Mouse (Mus musculus): ENCODE results near the gene Gm44805. TPM values are rescaled to one million over a fixed set of nuclear protein-coding genes. Genes with fewer than 3 reads are reported as not detected.
A peak's percentile ranks its signal among the peaks of the same experiment; 100 is the strongest.

Gene Gm44805
- polyA plus RNA-seq, 1 experiment from 2014 or later = not detected

DNA sequence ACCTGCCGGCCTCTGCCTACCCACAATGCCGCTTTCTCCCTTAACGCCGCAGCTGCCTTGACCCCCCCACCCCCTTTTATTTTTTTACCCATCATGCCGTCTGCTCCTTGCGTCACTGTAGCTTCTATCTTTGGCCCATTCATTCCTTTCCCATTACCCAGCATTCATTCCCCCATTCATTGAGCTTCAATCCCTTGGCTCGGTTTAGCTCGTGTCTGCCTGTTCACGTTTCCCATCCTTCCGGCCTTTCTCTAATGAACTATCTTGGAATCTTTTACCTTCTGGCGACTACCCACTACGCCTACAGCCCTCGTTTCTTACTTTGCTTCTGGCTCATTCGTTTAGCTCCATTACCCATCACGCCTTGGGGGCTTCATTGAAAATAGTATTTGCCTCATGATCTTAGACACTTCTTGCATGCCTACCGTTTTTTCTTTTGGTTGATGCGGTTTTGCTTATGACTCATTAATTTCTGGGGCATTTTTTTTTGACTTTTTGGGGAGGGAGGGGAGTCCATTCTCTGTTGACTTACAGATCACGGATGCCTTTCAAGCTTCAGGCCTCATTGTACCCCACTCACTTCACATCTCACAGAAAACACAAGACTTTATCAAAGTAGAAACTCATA, 34.9 kb upstream of the Gm44805 start:
- WGBS = 6% methylated on average over 18 of the region's 18 CpGs
- H3K4me1 ChIP-seq (ENCODE audit: control insufficient read depth, insufficient read depth, low read length) = peaks cover 4% of the 10 kb centered on the region; the same call in 1 of the 2 replicates
- no peak for DNase-seq (ENCODE audit: low spot score)
- peaks cover 4% of the 10 kb centered on the region; the same call in 1 of the 2 replicates for H3K9me3 ChIP-seq (replicated peaks; ENCODE audit: control insufficient read depth, low read length)
- H3K36me3 ChIP-seq (replicated peaks; ENCODE audit: control insufficient read depth, insufficient read depth, low read depth, low read length) = peaks cover 4% of the 10 kb centered on the region
- peak overlapping the region; percentile 15; the same call in 1 of the 2 replicates for H3K9ac ChIP-seq (replicated peaks; ENCODE audit: low read length)
- H3K4me3 ChIP-seq (ENCODE audit: low read depth, low read length) = peak overlapping the region; percentile 33
- no peak for ATAC-seq (replicated peaks; ENCODE audit: insufficient number of reproducible peaks, low FRiP score, low TSS enrichment, low read depth)
- no peaks in the 10 kb centered on the region for H3K27me3 ChIP-seq (ENCODE audit: control insufficient read depth, insufficient read depth, low read length)
- peak overlapping the region; percentile 64 for H3K4me2 ChIP-seq (ENCODE audit: low read depth, low read length)
- H3K27ac ChIP-seq (replicated peaks; ENCODE audit: low read depth, low read length) = peak overlapping the region; percentile 42

DNA sequence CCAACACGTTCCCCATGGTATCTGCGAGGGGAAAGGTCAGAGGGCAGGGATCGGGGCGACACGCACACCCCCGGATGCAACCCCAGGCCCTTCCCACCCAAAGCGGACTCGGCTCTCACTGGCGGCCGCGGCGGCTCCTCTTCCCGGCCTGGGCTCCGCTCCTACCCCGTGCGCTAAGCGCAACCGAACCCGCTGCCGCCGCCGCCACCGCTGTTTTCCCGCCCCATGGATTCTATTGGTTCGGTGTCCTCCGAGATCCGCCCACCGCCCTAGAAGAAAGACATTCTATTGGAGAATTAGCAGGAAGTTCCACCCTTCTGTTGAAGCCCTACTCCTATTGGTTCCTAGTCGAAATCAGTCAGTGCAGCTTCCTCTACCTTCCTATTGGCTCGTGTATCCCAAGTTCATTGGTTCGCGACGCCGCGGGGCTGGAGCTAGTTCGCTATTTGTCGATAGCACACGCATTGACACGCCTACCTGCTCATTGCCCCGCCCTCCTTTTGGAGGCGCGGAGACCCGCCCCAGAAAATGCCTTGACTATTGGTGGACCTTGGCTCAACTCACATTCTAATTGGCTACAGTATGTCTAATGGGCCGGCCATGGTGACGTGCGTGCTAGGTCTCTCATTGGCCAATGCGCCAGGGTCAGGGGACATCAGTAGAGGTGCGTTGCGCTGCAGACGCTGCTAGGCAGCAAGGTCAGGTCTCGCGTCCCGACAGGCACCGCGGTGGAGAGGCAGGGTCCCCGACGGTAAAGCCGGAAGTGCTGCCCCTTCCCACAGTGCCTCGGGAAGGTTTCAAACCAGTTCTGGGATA, 34.2 kb upstream of the Gm44805 start, which contains the start of gene Tomm40:
Gene Tomm40 (minus strand): TSS at position 200 of the 816 bp plus-strand sequence.
- H3K27ac ChIP-seq (replicated peaks; ENCODE audit: low read depth, low read length) = peak within 1 kb of the TSS; percentile 52
- DNase-seq (ENCODE audit: low spot score) (peak; percentile 100), ATAC-seq (replicated peaks; ENCODE audit: insufficient number of reproducible peaks, low FRiP score, low TSS enrichment, low read depth) (peak; percentile 99)
- WGBS = under 1% methylated on average over 57 of the region's 59 CpGs
- peak within 1 kb of the TSS; percentile 99 for H3K4me3 ChIP-seq (ENCODE audit: low read depth, low read length)
- H3K4me1 ChIP-seq (ENCODE audit: control insufficient read depth, insufficient read depth, low read length) = peaks cover 4% of the 10 kb centered on the region; the same call in 1 of the 2 replicates
- no peaks in the 10 kb centered on the region for H3K27me3 ChIP-seq (ENCODE audit: control insufficient read depth, insufficient read depth, low read length)
- H3K36me3 ChIP-seq (replicated peaks; ENCODE audit: control insufficient read depth, insufficient read depth, low read depth, low read length) = no peaks in the 10 kb centered on the region; the same call in none of the 2 replicates
- H3K9ac ChIP-seq (replicated peaks; ENCODE audit: low read length) = peak within 1 kb of the TSS; percentile 88
- H3K4me2 ChIP-seq (ENCODE audit: low read depth, low read length) = peak within 1 kb of the TSS; percentile 85
- H3K9me3 ChIP-seq (replicated peaks; ENCODE audit: control insufficient read depth, low read length) = 0 out of 2 replicates have a peak, but pooled peaks cover under 1% of the 10 kb centered on the region

DNA sequence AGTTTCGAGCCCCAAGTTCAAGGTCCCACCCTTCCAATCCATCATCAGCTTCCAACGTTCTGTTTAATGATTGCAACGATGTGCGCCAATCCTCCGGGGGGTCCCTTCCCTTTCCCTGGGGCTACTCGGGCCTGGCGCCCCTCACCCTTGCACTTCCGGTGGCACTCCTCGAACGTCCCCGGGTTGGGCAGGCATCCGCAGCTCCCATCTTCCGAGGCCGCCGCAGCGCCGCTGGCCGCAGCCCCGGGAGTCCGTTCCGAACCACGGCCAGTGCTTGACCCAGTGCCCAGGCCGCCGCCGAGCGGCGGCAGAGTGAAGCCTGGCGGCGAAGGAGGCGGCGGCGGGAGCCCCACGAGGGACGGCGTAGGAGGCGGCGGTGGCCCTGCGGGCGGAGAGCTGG, 33.6 kb upstream of the Gm44805 start:
- H3K4me3 ChIP-seq (ENCODE audit: low read depth, low read length) = peak overlapping the region; percentile 99
- H3K27me3 ChIP-seq (ENCODE audit: control insufficient read depth, insufficient read depth, low read length) = no peaks in the 10 kb centered on the region
- H3K4me2 ChIP-seq (ENCODE audit: low read depth, low read length) = peak overlapping the region; percentile 85
- WGBS = under 1% methylated on average over 39 of the region's 39 CpGs
- no peaks in the 10 kb centered on the region for H3K9me3 ChIP-seq (replicated peaks; ENCODE audit: control insufficient read depth, low read length)
- H3K4me1 ChIP-seq (ENCODE audit: control insufficient read depth, insufficient read depth, low read length) = peaks cover 4% of the 10 kb centered on the region; the same call in 1 of the 2 replicates
- peak overlapping the region; percentile 88 for H3K9ac ChIP-seq (replicated peaks; ENCODE audit: low read length)
- no peaks in the 10 kb centered on the region; the same call in none of the 2 replicates for H3K36me3 ChIP-seq (replicated peaks; ENCODE audit: control insufficient read depth, insufficient read depth, low read depth, low read length)
- ATAC-seq (replicated peaks; ENCODE audit: insufficient number of reproducible peaks, low FRiP score, low TSS enrichment, low read depth) (no peak), DNase-seq (ENCODE audit: low spot score) (no peak)
- H3K27ac ChIP-seq (replicated peaks; ENCODE audit: low read depth, low read length) = peak overlapping the region; percentile 52; the same call in 1 of the 2 replicates

DNA sequence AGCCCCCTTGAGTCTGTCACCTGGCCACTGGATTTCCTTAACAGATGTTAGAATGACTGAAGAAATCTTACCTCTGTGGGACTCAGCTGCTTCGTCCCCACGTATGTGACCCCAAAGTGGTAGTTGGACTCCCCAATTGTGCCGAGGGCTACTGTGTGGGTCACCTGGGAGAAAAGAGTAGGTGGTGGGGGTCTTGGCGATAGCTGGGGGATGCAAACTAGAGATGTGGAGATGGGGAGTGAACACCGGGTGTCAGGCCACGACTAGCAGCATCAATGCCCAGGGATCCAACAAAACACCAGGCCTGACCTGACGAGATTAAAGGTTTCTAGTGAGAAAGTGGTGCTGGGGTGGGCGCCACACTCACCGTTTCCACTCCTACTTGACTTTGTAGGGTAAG, 32.4 kb upstream of the Gm44805 start:
- no peak for DNase-seq (ENCODE audit: low spot score)
- H3K27ac ChIP-seq (replicated peaks; ENCODE audit: low read depth, low read length) = no peak overlapping the region
- H3K27me3 ChIP-seq (ENCODE audit: control insufficient read depth, insufficient read depth, low read length) = no peaks in the 10 kb centered on the region
- H3K4me2 ChIP-seq (ENCODE audit: low read depth, low read length) = no peak overlapping the region
- H3K4me3 ChIP-seq (ENCODE audit: low read depth, low read length) = no peak overlapping the region
- H3K9me3 ChIP-seq (replicated peaks; ENCODE audit: control insufficient read depth, low read length) = no peaks in the 10 kb centered on the region
- WGBS = 82% methylated on average over 9 of the region's 9 CpGs
- peaks cover 4% of the 10 kb centered on the region; the same call in 1 of the 2 replicates for H3K4me1 ChIP-seq (ENCODE audit: control insufficient read depth, insufficient read depth, low read length)
- no peak for ATAC-seq (replicated peaks; ENCODE audit: insufficient number of reproducible peaks, low FRiP score, low TSS enrichment, low read depth)
- H3K9ac ChIP-seq (replicated peaks; ENCODE audit: low read length) = no peak overlapping the region
- H3K36me3 ChIP-seq (replicated peaks; ENCODE audit: control insufficient read depth, insufficient read depth, low read depth, low read length) = peaks cover 3% of the 10 kb centered on the region

DNA sequence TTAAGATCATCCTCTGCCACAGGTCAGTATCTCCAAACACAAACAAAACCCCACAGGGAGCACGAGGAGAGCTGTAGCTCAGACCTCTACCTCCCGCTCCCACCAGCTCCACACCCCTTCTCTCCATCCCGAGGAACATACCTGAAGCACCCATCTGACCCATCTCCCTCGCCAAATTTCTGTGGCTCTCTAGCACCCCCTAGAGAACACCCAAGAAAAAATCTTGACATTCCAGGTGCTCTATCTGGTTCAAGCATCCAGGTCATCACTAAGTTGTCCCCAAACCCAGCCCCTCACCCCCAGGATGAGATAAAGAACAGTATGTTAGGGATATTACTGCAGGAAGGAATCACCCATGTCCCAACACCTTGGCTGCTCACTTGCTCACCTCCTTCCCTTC, 32.0 kb upstream of the Gm44805 start:
- H3K36me3 ChIP-seq (replicated peaks; ENCODE audit: control insufficient read depth, insufficient read depth, low read depth, low read length) = peaks cover 3% of the 10 kb centered on the region
- no peak overlapping the region for H3K4me3 ChIP-seq (ENCODE audit: low read depth, low read length)
- no peak overlapping the region for H3K27ac ChIP-seq (replicated peaks; ENCODE audit: low read depth, low read length)
- ATAC-seq (replicated peaks; ENCODE audit: insufficient number of reproducible peaks, low FRiP score, low TSS enrichment, low read depth) = no peak
- H3K27me3 ChIP-seq (ENCODE audit: control insufficient read depth, insufficient read depth, low read length) = no peaks in the 10 kb centered on the region
- no peaks in the 10 kb centered on the region for H3K9me3 ChIP-seq (replicated peaks; ENCODE audit: control insufficient read depth, low read length)
- no peak overlapping the region for H3K4me2 ChIP-seq (ENCODE audit: low read depth, low read length)
- H3K9ac ChIP-seq (replicated peaks; ENCODE audit: low read length) = no peak overlapping the region
- H3K4me1 ChIP-seq (ENCODE audit: control insufficient read depth, insufficient read depth, low read length) = peaks cover 4% of the 10 kb centered on the region; the same call in 1 of the 2 replicates
- peak; percentile 48 for DNase-seq (ENCODE audit: low spot score)
- 57% methylated on average over 4 of the region's 4 CpGs for WGBS

DNA sequence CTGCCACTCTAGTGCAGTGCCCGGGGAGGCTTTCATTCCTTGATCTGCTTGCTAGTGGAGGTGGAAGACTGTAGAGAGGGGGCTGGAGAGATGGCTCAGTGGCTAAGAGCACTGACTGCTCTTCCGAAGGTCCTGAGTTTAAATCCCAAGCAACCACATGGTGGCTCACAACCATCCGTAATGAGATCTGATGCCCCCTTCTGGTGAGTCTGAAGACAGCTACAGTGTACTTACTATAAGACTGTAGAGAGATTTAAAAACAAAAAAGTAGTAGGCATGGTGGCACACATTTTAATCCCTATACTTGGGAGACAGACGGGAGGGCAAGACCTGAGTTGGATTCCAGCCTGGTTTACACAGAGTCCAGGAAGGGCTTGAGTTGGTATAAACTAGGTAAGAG, 31.2 kb upstream of the Gm44805 start:
- H3K27me3 ChIP-seq (ENCODE audit: control insufficient read depth, insufficient read depth, low read length) = no peaks in the 10 kb centered on the region
- no peak for ATAC-seq (replicated peaks; ENCODE audit: insufficient number of reproducible peaks, low FRiP score, low TSS enrichment, low read depth)
- no peak overlapping the region for H3K4me3 ChIP-seq (ENCODE audit: low read depth, low read length)
- peaks cover 3% of the 10 kb centered on the region for H3K36me3 ChIP-seq (replicated peaks; ENCODE audit: control insufficient read depth, insufficient read depth, low read depth, low read length)
- H3K9ac ChIP-seq (replicated peaks; ENCODE audit: low read length) = no peak overlapping the region
- no peaks in the 10 kb centered on the region for H3K9me3 ChIP-seq (replicated peaks; ENCODE audit: control insufficient read depth, low read length)
- 72% methylated on average over 4 of the region's 4 CpGs for WGBS
- H3K27ac ChIP-seq (replicated peaks; ENCODE audit: low read depth, low read length) = no peak overlapping the region
- peaks cover 4% of the 10 kb centered on the region; the same call in 1 of the 2 replicates for H3K4me1 ChIP-seq (ENCODE audit: control insufficient read depth, insufficient read depth, low read length)
- H3K4me2 ChIP-seq (ENCODE audit: low read depth, low read length) = no peak overlapping the region
- DNase-seq (ENCODE audit: low spot score) = peak; percentile 34

DNA sequence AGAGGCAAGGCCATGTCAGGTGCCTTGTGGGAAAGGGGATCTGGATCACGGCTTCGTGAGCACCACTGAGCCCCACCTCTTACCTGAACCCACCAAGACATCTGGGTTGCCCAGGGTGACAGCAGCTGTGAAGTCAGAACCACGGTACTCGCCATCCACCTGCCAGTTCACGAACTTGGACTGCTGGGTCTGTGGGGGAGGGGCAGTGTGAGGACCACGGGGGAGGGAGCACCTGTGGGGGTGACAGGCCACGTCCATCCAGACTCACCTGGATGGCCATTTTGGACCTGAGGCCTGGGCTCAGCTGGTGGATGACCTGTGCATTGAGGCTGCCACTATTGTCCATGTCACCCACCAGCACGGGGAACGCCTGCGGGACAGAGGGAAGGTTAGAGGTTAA, 29.4 kb upstream of the Gm44805 start:
- DNase-seq (ENCODE audit: low spot score) (no peak), ATAC-seq (replicated peaks; ENCODE audit: insufficient number of reproducible peaks, low FRiP score, low TSS enrichment, low read depth) (no peak)
- Histone ChIP-seq H3K36me3 (replicated peaks; ENCODE audit: control insufficient read depth, insufficient read depth, low read depth, low read length) (peaks cover 3% of the 10 kb centered on the region), H3K4me2 (ENCODE audit: low read depth, low read length) (no peak overlapping the region), H3K9ac (replicated peaks; ENCODE audit: low read length) (no peak overlapping the region), H3K9me3 (replicated peaks; ENCODE audit: control insufficient read depth, low read length) (no peaks in the 10 kb centered on the region), H3K27me3 (ENCODE audit: control insufficient read depth, insufficient read depth, low read length) (no peaks in the 10 kb centered on the region), H3K27ac (replicated peaks; ENCODE audit: low read depth, low read length) (no peak overlapping the region), H3K4me3 (ENCODE audit: low read depth, low read length) (no peak overlapping the region), H3K4me1 (ENCODE audit: control insufficient read depth, insufficient read depth, low read length) (no peaks in the 10 kb centered on the region; the same call in 1 of the 2 replicates)
- 90% methylated on average over 10 of the region's 10 CpGs for WGBS

All from embryonic facial prominence, embryonic 11.5 days (tissue).